Comparison of ENCODE assay signal across 9 mouse cellular contexts in genomic region chr15:82958253-82958701, GRCm38 (mm10). TPM values are rescaled to one million over a fixed set of nuclear protein-coding genes. Genes with fewer than 3 reads are reported as not detected.
A peak's percentile ranks its signal among the peaks of the same experiment; 100 is the strongest.
DNase-seq lines count a peak whose midpoint lies in the region; ATAC-seq lines count a peak whose summit lies in the region.
"Had no signal": no experiment of that assay in that cellular context is flagged by ENCODE, and none has a peak within 500 bp of the region (broad histone marks: within the 10 kb centered on the region; RNA-seq: fewer than 3 reads in every experiment).

No protein-coding gene starts in this region.

- peaks cover 76% of the 10 kb centered on the region for H3K4me1 ChIP-seq in megakaryocyte, embryonic 14.5 days
- peaks cover 99% of the 10 kb centered on the region for H3K4me1 ChIP-seq in hindbrain, embryonic 13.5 days (replicated peaks)
- peaks cover 95% of the 10 kb centered on the region for H3K4me1 ChIP-seq in neural tube, embryonic 15.5 days

- peak overlapping the region; percentile 48 for H3K4me2 ChIP-seq in hindbrain, embryonic 13.5 days
- peak overlapping the region; percentile 83 for H3K4me2 ChIP-seq in neural tube, embryonic 15.5 days
- H3K4me2 ChIP-seq: liver, embryonic 13.5 days had no signal

- peak overlapping the region; percentile 56 for H3K9ac ChIP-seq in hindbrain, embryonic 13.5 days
- peak overlapping the region; percentile 34 for H3K9ac ChIP-seq in neural tube, embryonic 15.5 days (replicated peaks)
- H3K9ac ChIP-seq: liver, embryonic 13.5 days had no signal

- ATAC-seq in megakaryocyte, adult 5-6 weeks (ENCODE audit: poor library complexity, severe bottlenecking): no peak
- ATAC-seq in hindbrain, embryonic 13.5 days (ENCODE audit: low FRiP score): peak; percentile 37
- peak; percentile 30 for ATAC-seq in neural tube, embryonic 15.5 days (ENCODE audit: low FRiP score)
- ATAC-seq in cerebellum, adult (ENCODE audit: insufficient number of reproducible peaks, low FRiP score, low TSS enrichment): no peak

- H3K36me3 ChIP-seq in megakaryocyte, embryonic 14.5 days (replicated peaks; ENCODE audit: low read length): no peaks in the 10 kb centered on the region
- 0 out of 2 replicates have a peak, but pooled peaks cover 5% of the 10 kb centered on the region for H3K36me3 ChIP-seq in hindbrain, embryonic 13.5 days
- no peaks in the 10 kb centered on the region for H3K36me3 ChIP-seq in neural tube, embryonic 15.5 days
- H3K36me3 ChIP-seq: liver, embryonic 13.5 days had no signal

- no peaks in the 10 kb centered on the region for H3K9me3 ChIP-seq in megakaryocyte, embryonic 14.5 days
- no peaks in the 10 kb centered on the region for H3K9me3 ChIP-seq in hindbrain, embryonic 13.5 days
- H3K9me3 ChIP-seq in neural tube, embryonic 15.5 days (replicated peaks): no peaks in the 10 kb centered on the region
- H3K9me3 ChIP-seq: liver, embryonic 13.5 days had no signal

- 1% methylated on average over 16 of the region's 16 CpGs for WGBS in hindbrain, embryonic 13.5 days
- WGBS in neural tube, embryonic 15.5 days: 5% methylated on average over 16 of the region's 16 CpGs

- peak; percentile 52 for DNase-seq in left cerebral cortex, adult 11 months (ENCODE audit: low spot score)
- no peak for DNase-seq in adrenal gland, adult (ENCODE audit: inconsistent age in 2 of 2, low spot score in 1 of 2)
- DNase-seq in heart, adult 18-20 months: no peak
- DNase-seq: liver, embryonic 13.5 days had no signal

- peaks cover 100% of the 10 kb centered on the region for H3K27me3 ChIP-seq in megakaryocyte, embryonic 14.5 days (replicated peaks)
- H3K27me3 ChIP-seq in hindbrain, embryonic 13.5 days: peaks cover 80% of the 10 kb centered on the region
- peaks cover 27% of the 10 kb centered on the region for H3K27me3 ChIP-seq in neural tube, embryonic 15.5 days (replicated peaks)

- H3K4me3 ChIP-seq in megakaryocyte, embryonic 14.5 days (replicated peaks): peak overlapping the region; percentile 69
- H3K4me3 ChIP-seq in hindbrain, embryonic 13.5 days: peak overlapping the region; percentile 17
- peak overlapping the region; percentile 24 for H3K4me3 ChIP-seq in neural tube, embryonic 15.5 days (replicated peaks)
- H3K4me3 ChIP-seq: liver, embryonic 13.5 days had no signal

- H3K27ac ChIP-seq in hindbrain, embryonic 13.5 days: peak overlapping the region; percentile 88
- peak overlapping the region; percentile 83 for H3K27ac ChIP-seq in neural tube, embryonic 15.5 days (replicated peaks)
- H3K27ac ChIP-seq: liver, embryonic 13.5 days had no signal

RNA-seq across cellular contexts. Expression of gene Tcf20, which starts 29.4 kb away (rescaled TPM):
- 4.5 and 7.5 TPM in 2 replicates for polyA plus RNA-seq in megakaryocyte, embryonic 14.5 days (2012; ENCODE audit: insufficient read depth, low replicate concordance)
- 40.7 and 46.5 TPM in 2 replicates for total RNA-seq in megakaryocyte, adult 5-6 weeks (2015)
- 75.9 and 85.2 TPM in 2 replicates for total RNA-seq in megakaryocyte, adult 5-6 weeks (2017)
- polyA plus RNA-seq in hindbrain, embryonic 13.5 days (2015; fragmentation: Nextera tagmentation; extraction: Ambion mirVana): 11.8 and 12.6 TPM in 2 replicates
- polyA plus RNA-seq in neural tube, embryonic 15.5 days (2015; fragmentation: Nextera tagmentation; extraction: Ambion mirVana): 11.2 and 11.5 TPM in 2 replicates
- 10 to 100 TPM; 48.2 to 56.6 TPM for total RNA-seq in heart, adult 18-20 months (2021)

Comparison
In these comparisons a context has a peak if more than half of its experiments do, and no peak if none do; other contexts are left out.
1. H3K4me3 ChIP-seq: peak in every context shown above with its lines; median percentile 69 in megakaryocyte, embryonic 14.5 days; 24 in neural tube, embryonic 15.5 days; 17 in hindbrain, embryonic 13.5 days.
2. ATAC-seq: peak in hindbrain, embryonic 13.5 days (single experiment) and neural tube, embryonic 15.5 days (single experiment); none in megakaryocyte, adult 5-6 weeks (single experiment) and cerebellum, adult (single experiment).